Mouse (Mus musculus) liver, postnatal 0 days (tissue): ENCODE measurements around the gene Tll2. TPM values are rescaled to one million over a fixed set of nuclear protein-coding genes. Genes with fewer than 3 reads are reported as not detected.

Experiments used
- ATAC-seq: fragments of 200-750 bp; cut with Nextera tagmentation; 2 replicates; pipeline ENCODE4 v1.8.0; 2017; ENCODE audit warnings: mild to moderate bottlenecking, moderate library complexity
- DNase-seq: peaks from one replicate; pipeline ENCODE4 v3.0.0-alpha.2; 2016
- H3K27ac ChIP-seq: fragments of 300-500 bp; sonication (generic); 2 replicates; pipeline ENCODE4 v1.5.1; 2014; ENCODE audit warnings: antibody characterized with exemption, moderate library complexity, mild to moderate bottlenecking, low read depth
- H3K27me3 ChIP-seq: fragments of 300-500 bp; sonication (generic); 2 replicates; pipeline ENCODE4 v1.6.1; 2014; ENCODE audit warnings: low read length, control low read depth, mixed read lengths; ENCODE audit not compliant: insufficient read depth
- H3K36me3 ChIP-seq: fragments of 300-500 bp; sonication (generic); replicated peaks from 2 replicates; pipeline ENCODE4 v1.6.1; 2014; ENCODE audit warnings: mild to moderate bottlenecking, control low read depth, low read length, moderate library complexity, mixed read lengths; ENCODE audit not compliant: insufficient read depth
- H3K4me1 ChIP-seq: fragments of 300-500 bp; sonication (generic); 2 replicates; pipeline ENCODE4 v1.6.1; 2014; ENCODE audit warnings: antibody characterized with exemption, mild to moderate bottlenecking, control low read depth; ENCODE audit not compliant: insufficient read depth
- H3K4me2 ChIP-seq: fragments of 300-500 bp; sonication (generic); 2 replicates; pipeline ENCODE4 v1.6.1; 2014; ENCODE audit warnings: low read depth, mild to moderate bottlenecking, low read length, moderate library complexity, mixed read lengths
- H3K4me3 ChIP-seq: fragments of 300-500 bp; sonication (generic); 2 replicates; pipeline ENCODE4 v1.5.1; 2014; ENCODE audit warnings: low read depth, low read length
- H3K9ac ChIP-seq: fragments of 300-500 bp; sonication (generic); replicated peaks from 2 replicates; pipeline ENCODE4 v1.6.1; 2014; ENCODE audit warnings: mild to moderate bottlenecking, moderate library complexity
- H3K9me3 ChIP-seq: fragments of 300-500 bp; sonication (generic); 2 replicates; pipeline ENCODE4 v1.6.1; 2016; ENCODE audit warnings: mild to moderate bottlenecking, control low read depth, low read length, mixed read lengths
- CTCF ChIP-seq: sonication (generic); IDR thresholded peaks from 2 replicates; pipeline ENCODE4 v1.5.1; 2016; ENCODE audit warnings: antibody characterized with exemption, low read depth
- EP300 ChIP-seq: IDR thresholded peaks from 2 replicates; pipeline ENCODE4 v1.6.1; 2016; ENCODE audit warnings: antibody characterized with exemption, low read depth, mild to moderate bottlenecking
- WGBS: fragments of 180-500 bp; shearing (Covaris S2); extraction: QIAGEN DNeasy Blood & Tissue Kit; methylation state at CpG from one replicate; pipeline ENCODE4 v1.1.7; 2014; ENCODE audit not compliant: insufficient replicate concordance; 5-methylcytosine and 5-hydroxymethylcytosine counted together
- polyA plus RNA-seq: library from polyadenylated mRNA; unstranded; fragments of >200 nt; fragmentation: Nextera tagmentation; extraction: Ambion mirVana; gene quantifications from 2 replicates; pipeline ENCODE4 v1.2.1, GENCODE M21; 2015

Gene Tll2
- polyA plus RNA-seq, 1 experiment from 2014 or later, result not detected

DNA sequence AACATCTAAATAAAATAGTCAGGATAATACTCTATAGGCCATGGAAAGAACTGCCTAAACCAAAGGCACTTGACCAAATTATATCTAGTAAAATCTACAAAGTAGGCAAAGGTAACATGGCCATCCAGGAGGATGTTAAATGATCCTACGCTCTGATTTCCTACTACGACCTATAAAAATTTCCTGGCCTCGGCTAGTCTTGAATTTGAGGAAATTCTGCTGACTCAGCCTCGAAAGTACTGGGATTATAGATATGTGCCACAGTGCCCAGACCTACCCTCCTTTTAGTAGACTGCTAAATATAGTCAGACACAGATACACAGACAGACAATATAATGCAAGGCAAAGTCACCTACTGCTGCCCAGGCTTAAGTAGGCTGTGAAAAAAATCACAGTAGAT, 27.1 kb upstream of the Tll2 start:
- no peaks in the 10 kb centered on the region for H3K9me3 ChIP-seq
- no peaks in the 10 kb centered on the region for H3K4me1 ChIP-seq
- no peaks in the 10 kb centered on the region for H3K27me3 ChIP-seq
- WGBS, result 78% methylated on average over 4 of the region's 4 CpGs
- H3K4me3 ChIP-seq, result no peak overlapping the region
- H3K9ac ChIP-seq, result no peak overlapping the region
- no peak overlapping the region for H3K27ac ChIP-seq
- ATAC-seq (no peak), DNase-seq (no peak)
- H3K36me3 ChIP-seq, result peaks cover 60% of the 10 kb centered on the region
- no peak overlapping the region for H3K4me2 ChIP-seq
- TF ChIP-seq EP300, result no peak
- TF ChIP-seq CTCF, result no peak

DNA sequence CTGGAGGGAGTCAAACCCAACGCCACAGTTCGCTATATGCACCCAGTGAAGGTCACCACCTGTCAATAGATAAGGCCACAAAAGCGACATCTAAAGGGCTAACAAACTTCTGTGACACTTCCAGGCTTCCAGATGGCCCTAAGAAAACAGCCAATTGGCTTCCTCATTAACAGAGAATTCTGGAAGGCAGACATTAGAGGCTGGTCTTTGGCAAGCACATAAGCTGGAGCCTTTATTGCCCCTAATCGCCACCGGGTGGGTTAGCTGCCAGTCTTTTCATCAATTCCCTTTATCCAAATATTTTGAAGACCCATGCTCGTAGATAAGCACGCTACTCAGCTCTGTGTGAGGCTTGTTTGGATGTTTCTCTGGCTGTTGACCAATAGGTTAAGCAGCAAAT, 1.7 kb upstream of the Tll2 start:
- no peak for TF ChIP-seq EP300
- no peak for TF ChIP-seq CTCF
- H3K9ac ChIP-seq, result no peak overlapping the region
- DNase-seq, result no peak

DNA sequence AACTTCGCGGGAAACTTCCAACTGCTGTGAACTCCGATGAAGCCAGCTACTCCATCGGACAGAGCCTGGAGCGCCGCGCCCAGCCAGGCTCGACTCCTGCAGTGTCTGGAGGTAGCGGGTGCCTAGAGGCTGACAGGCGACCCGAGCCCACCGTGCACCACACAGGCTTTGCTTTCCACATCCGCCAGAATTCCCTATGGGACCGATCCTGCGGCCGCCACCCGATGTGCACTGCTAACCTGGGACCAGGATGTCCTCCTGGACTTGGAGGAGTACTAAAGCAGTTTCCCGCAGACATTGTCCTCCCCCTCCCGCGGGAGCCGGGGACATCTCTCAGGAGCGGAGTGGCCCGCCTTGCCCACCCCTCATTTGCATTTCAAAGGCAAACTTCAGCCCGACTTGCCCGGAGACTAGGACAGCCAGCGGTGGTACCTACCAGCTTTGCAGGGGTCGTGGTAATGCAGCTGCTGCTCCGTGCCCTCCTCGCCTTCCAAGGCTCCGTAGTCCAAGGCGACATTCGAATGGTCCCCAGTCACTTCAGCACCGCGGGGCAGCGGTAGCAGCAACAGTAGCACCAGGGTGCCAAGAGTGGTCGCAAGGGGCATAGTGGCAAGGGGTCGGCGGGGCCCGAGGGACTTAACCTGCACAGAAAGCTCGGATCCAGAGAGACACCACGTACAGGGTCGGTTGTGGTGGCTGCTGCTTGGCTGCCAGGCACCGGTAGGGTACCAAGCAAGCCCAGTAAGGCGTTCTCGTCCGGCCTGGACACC, 409 bp downstream of the Tll2 start:
- Histone ChIP-seq H3K4me2 (peak overlapping the region; percentile 53), H3K27ac (no peak overlapping the region), H3K4me1 (peaks cover 6% of the 10 kb centered on the region), H3K4me3 (peak overlapping the region; percentile 32), H3K9me3 (no peaks in the 10 kb centered on the region), H3K36me3 (peaks cover 4% of the 10 kb centered on the region; the same call in 1 of the 2 replicates), H3K9ac (no peak overlapping the region; the same call in 1 of the 2 replicates), H3K27me3 (peaks cover 32% of the 10 kb centered on the region)
- no peak for ATAC-seq
- TF ChIP-seq CTCF, result no peak
- no peak for TF ChIP-seq EP300
- DNase-seq, result no peak
- 2% methylated on average over 46 of the region's 46 CpGs for WGBS

More for the DNA sequence above, 1.7 kb upstream of the Tll2 start:
- Histone ChIP-seq H3K4me1 (peaks cover 6% of the 10 kb centered on the region), H3K27ac (no peak overlapping the region), H3K9me3 (no peaks in the 10 kb centered on the region), H3K4me2 (no peak overlapping the region), H3K27me3 (peaks cover 28% of the 10 kb centered on the region), H3K4me3 (no peak overlapping the region), H3K36me3 (peaks cover 12% of the 10 kb centered on the region; the same call in 1 of the 2 replicates)
- 24% methylated on average over 7 of the region's 7 CpGs for WGBS
- ATAC-seq, result no peak

DNA sequence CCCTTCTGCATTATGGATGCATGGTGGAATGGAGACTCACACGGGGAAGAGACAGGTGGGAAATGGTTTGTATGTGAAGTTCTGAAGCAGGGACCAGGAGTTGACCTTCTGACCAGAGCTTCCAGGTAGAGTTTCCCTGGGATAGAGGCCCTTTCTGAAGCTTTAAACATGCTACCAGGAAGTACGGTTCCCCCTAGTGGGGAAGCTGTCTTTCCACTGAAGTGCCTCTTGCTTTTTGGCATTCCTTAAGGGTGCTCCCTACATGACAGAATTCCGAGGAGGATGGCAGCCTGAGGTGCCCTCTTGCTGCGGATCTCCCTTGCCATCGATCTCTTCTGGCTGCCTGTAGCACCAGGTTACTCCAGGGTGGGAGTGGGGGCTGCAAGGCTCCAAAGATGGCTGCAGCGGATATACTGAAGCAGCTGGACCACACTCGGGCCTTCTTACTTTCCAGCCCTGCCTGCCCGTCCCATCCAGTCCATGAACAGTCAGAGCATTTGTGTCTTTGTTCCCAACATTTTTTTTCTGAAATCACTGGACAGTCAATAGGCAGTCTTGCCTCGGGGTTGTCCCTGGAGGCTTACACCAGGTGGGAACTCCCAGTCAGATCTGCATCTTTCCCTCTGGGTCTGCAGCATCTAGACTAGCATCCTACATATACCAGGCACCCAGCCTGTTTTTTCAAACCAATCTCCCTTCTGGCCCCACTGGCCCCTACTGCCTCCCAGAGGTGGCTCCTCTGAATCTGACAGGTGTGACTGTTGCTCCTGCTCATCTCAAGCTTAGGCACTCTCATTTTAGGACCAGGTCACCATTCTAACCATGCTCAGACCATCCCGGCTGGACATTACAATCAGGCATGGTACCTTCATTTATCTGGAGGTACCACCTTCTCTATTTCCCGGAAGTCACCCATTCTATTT, 2.2 kb downstream of the Tll2 start:
- Histone ChIP-seq H3K9ac (no peak overlapping the region), H3K27me3 (peaks cover 32% of the 10 kb centered on the region), H3K36me3 (no peaks in the 10 kb centered on the region), H3K27ac (no peak overlapping the region), H3K4me1 (peaks cover 6% of the 10 kb centered on the region), H3K4me3 (no peak overlapping the region), H3K4me2 (no peak overlapping the region), H3K9me3 (no peaks in the 10 kb centered on the region)
- no peak for ATAC-seq
- no peak for TF ChIP-seq EP300
- peak; percentile 33 for TF ChIP-seq CTCF
- DNase-seq, result no peak
- WGBS, result 57% methylated on average over 11 of the region's 11 CpGs

DNA sequence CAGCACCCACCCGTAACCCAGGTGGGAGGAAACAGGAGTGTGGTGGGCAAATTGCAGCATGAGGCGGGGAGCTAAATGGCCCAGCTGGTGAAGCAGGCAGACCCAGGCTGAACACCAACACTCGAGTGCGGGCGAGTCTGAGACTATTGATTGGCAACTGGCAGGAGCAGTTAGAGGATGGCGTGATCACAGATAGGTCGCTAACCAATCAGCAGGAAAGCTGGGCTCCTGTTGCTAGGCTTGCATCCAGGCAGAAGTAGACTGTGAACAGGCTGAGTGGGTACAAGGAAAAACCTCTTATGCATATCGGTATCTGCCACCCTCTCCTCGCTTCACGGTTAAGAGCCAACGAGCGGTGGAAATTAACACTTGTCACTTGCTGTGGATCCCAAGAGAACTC, 9.0 kb downstream of the Tll2 start:
- 79% methylated on average over 12 of the region's 12 CpGs for WGBS
- no peak for DNase-seq
- Histone ChIP-seq H3K4me1 (no peaks in the 10 kb centered on the region), H3K27ac (no peak overlapping the region), H3K4me3 (no peak overlapping the region), H3K9ac (no peak overlapping the region), H3K36me3 (no peaks in the 10 kb centered on the region), H3K9me3 (no peaks in the 10 kb centered on the region), H3K4me2 (no peak overlapping the region), H3K27me3 (0 out of 2 replicates have a peak, but pooled peaks cover 3% of the 10 kb centered on the region)
- no peak for TF ChIP-seq EP300
- TF ChIP-seq CTCF, result no peak
- no peak for ATAC-seq

DNA sequence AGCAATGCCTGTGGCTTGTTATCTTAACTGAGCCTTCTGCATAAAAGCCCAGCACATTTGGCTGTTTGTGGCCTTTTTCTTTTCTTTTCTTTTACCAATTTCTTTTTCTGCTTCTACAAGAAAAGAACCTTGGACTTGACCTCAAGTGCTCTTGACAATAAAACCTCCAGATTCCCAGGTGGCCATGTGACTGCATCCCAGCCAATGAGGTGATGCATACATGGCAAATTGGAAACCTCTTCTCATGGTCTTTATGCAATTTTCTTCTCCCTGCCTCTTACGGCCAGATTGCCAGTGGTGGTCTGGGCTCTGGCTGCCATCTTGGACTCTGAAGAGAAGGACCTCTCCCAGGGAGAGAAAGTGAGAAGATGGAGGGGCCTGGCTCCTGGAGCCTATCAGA, 13.3 kb downstream of the Tll2 start:
- no peak for TF ChIP-seq EP300
- TF ChIP-seq CTCF, result no peak
- Histone ChIP-seq H3K27me3 (no peaks in the 10 kb centered on the region), H3K4me2 (no peak overlapping the region), H3K4me3 (no peak overlapping the region), H3K27ac (no peak overlapping the region), H3K9me3 (no peaks in the 10 kb centered on the region), H3K36me3 (no peaks in the 10 kb centered on the region), H3K4me1 (no peaks in the 10 kb centered on the region), H3K9ac (no peak overlapping the region)
- 73% methylated on average over 1 of the region's 1 CpGs for WGBS
- ATAC-seq (no peak), DNase-seq (no peak)
